Mouse (Mus musculus) ES-E14 (cell line): Measurements from ENCODE around the gene Fastk.

ENCODE experiments used
- HCFC1 ChIP-seq: IDR thresholded peaks from 2 replicates; pipeline ENCODE4 v1.6.1; 2012; ENCODE audit warnings: low read length, inconsistent platforms, borderline replicate concordance; ENCODE audit not compliant: insufficient read depth
- MAFK ChIP-seq: IDR thresholded peaks from 2 replicates; pipeline ENCODE4 v1.6.1; 2014; ENCODE audit warnings: mild to moderate bottlenecking, low read depth, low read length, inconsistent platforms; ENCODE audit not compliant: insufficient read depth
- ZC3H11A ChIP-seq: IDR thresholded peaks from 2 replicates; pipeline ENCODE4 v1.6.1; 2012; ENCODE audit warnings: low read depth, mild to moderate bottlenecking, inconsistent platforms, low read length, borderline replicate concordance
- ZNF384 ChIP-seq: IDR thresholded peaks from 2 replicates; pipeline ENCODE4 v1.6.1; 2012; ENCODE audit warnings: low read depth, low read length, inconsistent platforms

GRCm38 (mm10) chr5:24400911-24401605, 44.0 kb downstream of the Fastk start:
- no peak for TF ChIP-seq ZC3H11A
- no peak for TF ChIP-seq ZNF384
- no peak for TF ChIP-seq MAFK
- no peak for TF ChIP-seq HCFC1
